Mouse (Mus musculus) ES-E14 (cell line): Measurements from ENCODE around the gene Arhgap23. TPM values are rescaled to one million over a fixed set of nuclear protein-coding genes. Genes with fewer than 3 reads are reported as not detected.

ENCODE experiments used
- DNase-seq: peaks from one replicate; pipeline ENCODE4 v3.0.0-alpha.2; 2013; ENCODE audit warnings: low read depth, low spot score
- H3K27ac ChIP-seq: 2 replicates; pipeline ENCODE4 v1.5.1; 2012; ENCODE audit warnings: low read depth, mild to moderate bottlenecking, low read length, moderate library complexity, mixed read lengths; ENCODE audit not compliant: poor library complexity, insufficient read depth, severe bottlenecking
- H3K36me3 ChIP-seq: 2 replicates; pipeline ENCODE4 v1.6.1; 2012; ENCODE audit warnings: mild to moderate bottlenecking, low read length, moderate library complexity, mixed read lengths; ENCODE audit not compliant: control insufficient read depth, poor library complexity, insufficient read depth, severe bottlenecking
- H3K4me1 ChIP-seq, 2 experiments: fragments of 150-350 bp in 1 of 2; sonication (generic) in 1 of 2; 2 replicates each; pipeline ENCODE4 v1.6.1; 2012; ENCODE audit warnings: low read length in 2 of 2, mild to moderate bottlenecking in 1 of 2, mixed read lengths in 1 of 2; ENCODE audit not compliant: control insufficient read depth in 2 of 2, insufficient read depth in 2 of 2, poor library complexity in 1 of 2
- H3K4me3 ChIP-seq, 2 experiments: fragments of 150-350 bp in 1 of 2; sonication (generic) in 1 of 2; 2 replicates each; pipeline ENCODE4 v1.5.1; 2012; ENCODE audit warnings: low read length in 2 of 2, low read depth in 1 of 2, mild to moderate bottlenecking in 1 of 2, mixed read lengths in 1 of 2; ENCODE audit not compliant: insufficient read depth in 1 of 2, poor library complexity in 1 of 2, severe bottlenecking in 1 of 2
- H3K9ac ChIP-seq: 2 replicates; pipeline ENCODE4 v1.6.1; 2012; ENCODE audit warnings: low read depth, mild to moderate bottlenecking, low read length, mixed read lengths; ENCODE audit not compliant: poor library complexity, insufficient read depth, severe bottlenecking
- H3K9me3 ChIP-seq: fragments of 150-350 bp; sonication (generic); 2 replicates; pipeline ENCODE4 v1.6.1; 2012; ENCODE audit warnings: low read depth, mild to moderate bottlenecking, low read length; ENCODE audit not compliant: control insufficient read depth, insufficient read depth
- CHD2 ChIP-seq: IDR thresholded peaks from 2 replicates; pipeline ENCODE4 v1.6.1; 2014; ENCODE audit warnings: mild to moderate bottlenecking, low read depth, low read length, inconsistent platforms
- HCFC1 ChIP-seq: IDR thresholded peaks from 2 replicates; pipeline ENCODE4 v1.6.1; 2012; ENCODE audit warnings: low read length, inconsistent platforms, borderline replicate concordance; ENCODE audit not compliant: insufficient read depth
- MAFK ChIP-seq: IDR thresholded peaks from 2 replicates; pipeline ENCODE4 v1.6.1; 2014; ENCODE audit warnings: mild to moderate bottlenecking, low read depth, low read length, inconsistent platforms; ENCODE audit not compliant: insufficient read depth
- ZC3H11A ChIP-seq: IDR thresholded peaks from 2 replicates; pipeline ENCODE4 v1.6.1; 2012; ENCODE audit warnings: low read depth, mild to moderate bottlenecking, inconsistent platforms, low read length, borderline replicate concordance
- ZNF384 ChIP-seq: IDR thresholded peaks from 2 replicates; pipeline ENCODE4 v1.6.1; 2012; ENCODE audit warnings: low read depth, low read length, inconsistent platforms
- in situ Hi-C, 2 experiments: fragments of 600-800 bp; cut with MboI; formaldehyde crosslinking; loops; one replicate each; pipeline ENCODE4 v1.15.1; 2025; ENCODE audit warnings: low sequenced_read_pairs in 2 of 2, inconsistent platforms in 1 of 2; ENCODE audit not compliant: unreplicated experiment in 2 of 2
- total RNA-seq: library from RNA; depleted of rRNA; stranded (reverse); fragments of 300-350 nt; gene quantifications from 2 replicates; pipeline ENCODE4 v1.2.3, GENCODE M21; 2012

The Arhgap23 gene
- total RNA-seq, 1 experiment: 22.6 TPM

DNA sequence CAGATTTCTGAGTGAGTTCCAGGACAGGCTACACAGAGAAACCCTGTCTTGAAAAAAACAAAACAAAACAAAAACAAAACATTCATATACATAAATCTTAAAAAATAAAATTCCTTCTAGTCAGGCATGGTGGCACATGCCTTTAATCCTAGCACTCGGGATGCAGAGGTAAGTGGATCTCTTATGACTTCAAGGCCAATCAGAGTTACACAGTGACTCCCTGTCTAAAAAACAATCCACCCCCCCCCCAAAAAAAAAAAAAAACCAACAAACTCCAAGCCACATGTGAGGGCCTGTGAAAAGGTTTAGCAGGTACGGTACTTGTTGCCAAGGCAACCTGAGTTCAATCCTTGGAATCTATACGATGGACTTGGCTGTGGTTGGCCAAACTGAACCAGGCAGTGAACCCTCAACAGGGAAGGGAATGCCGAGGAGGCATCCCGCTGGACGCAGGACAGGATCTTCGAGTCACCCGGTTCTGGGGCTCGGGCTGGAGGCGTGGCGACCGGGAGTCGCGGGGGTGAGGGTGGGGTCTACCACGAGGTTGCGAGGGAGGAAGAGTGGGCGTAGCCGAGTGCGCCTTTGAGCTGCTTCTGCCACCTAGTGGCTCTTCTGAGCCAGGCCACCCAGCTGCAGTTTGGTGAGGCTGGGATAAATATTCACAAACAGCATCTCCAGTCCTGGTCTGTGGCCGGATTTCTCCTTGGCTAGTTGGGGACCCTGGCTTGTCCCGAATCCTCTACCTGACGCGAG lies 15.2 kb upstream of the Arhgap23 start:
- H3K9me3 ChIP-seq: no peaks in the 10 kb centered on the region
- TF ChIP-seq CHD2 (no peak), ZNF384 (peak; percentile 95)
- DNase-seq: peak; percentile 87
- no peaks in the 10 kb centered on the region for H3K36me3 ChIP-seq
- H3K27ac ChIP-seq: peak overlapping the region; percentile 54
- peak overlapping the region; percentile 42 to 56; a peak in 3 of 4 replicates for H3K4me3 ChIP-seq
- peak overlapping the region; percentile 58 for H3K9ac ChIP-seq
- H3K4me1 ChIP-seq: peaks cover 7 to 11% of the 10 kb centered on the region in 2 experiments; a peak in 3 of 4 replicates
- in situ Hi-C loops: no loop called here

- in situ Hi-C loops: no loop called here
- no peak for DNase-seq
- Histone ChIP-seq H3K9ac (no peak overlapping the region), H3K4me1 (peaks cover 7 to 15% of the 10 kb centered on the region in 2 experiments), H3K27ac (no peak overlapping the region), H3K36me3 (no peaks in the 10 kb centered on the region), H3K4me3 (peak overlapping the region in 1 of 2 experiments; percentile 8; a peak in 1 of 4 replicates), H3K9me3 (no peaks in the 10 kb centered on the region)
- TF ChIP-seq CHD2 (no peak), HCFC1 (no peak), ZNF384 (no peak), MAFK (no peak), ZC3H11A (no peak)
These were observed 14.3 kb upstream of the Arhgap23 start for GRCm38 (mm10) chr11:97401082-97401481.

GRCm38 (mm10) chr11:97401686-97402435 lies 13.5 kb upstream of the Arhgap23 start:
- Histone ChIP-seq H3K4me3 (no peak overlapping the region), H3K27ac (no peak overlapping the region), H3K4me1 (peaks cover 7 to 11% of the 10 kb centered on the region in 2 experiments; a peak in 3 of 4 replicates), H3K36me3 (no peaks in the 10 kb centered on the region), H3K9me3 (no peaks in the 10 kb centered on the region), H3K9ac (no peak overlapping the region)
- TF ChIP-seq MAFK (no peak), ZNF384 (no peak), HCFC1 (no peak), ZC3H11A (no peak), CHD2 (no peak)
- in situ Hi-C loops: no loop called here
- no peak for DNase-seq

DNA sequence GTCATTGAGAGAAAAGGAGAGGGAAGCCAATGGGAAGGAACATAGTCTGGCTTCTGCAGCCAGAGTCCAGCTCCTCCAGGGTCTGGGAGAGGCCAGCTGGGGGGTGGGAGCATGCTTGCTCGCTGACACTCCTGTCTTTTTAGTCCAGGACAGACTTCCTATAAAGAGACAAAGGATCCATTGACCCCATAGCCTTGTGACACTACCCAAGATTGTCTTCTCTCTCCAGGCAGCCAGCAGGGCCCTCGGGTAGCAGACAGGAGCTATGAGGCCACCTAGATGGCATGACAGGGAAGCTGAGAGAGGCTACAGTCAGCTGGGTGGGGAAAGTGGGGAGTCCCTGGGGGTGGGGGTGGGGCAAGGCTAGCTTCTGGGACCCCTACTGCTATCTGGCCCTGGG lies 12.6 kb upstream of the Arhgap23 start:
- peaks cover 7 to 17% of the 10 kb centered on the region in 2 experiments for H3K4me1 ChIP-seq
- H3K9ac ChIP-seq: no peak overlapping the region
- H3K27ac ChIP-seq: no peak overlapping the region
- H3K9me3 ChIP-seq: no peaks in the 10 kb centered on the region
- in situ Hi-C loops: no loop called here
- TF ChIP-seq MAFK: no peak
- TF ChIP-seq ZNF384: no peak
- TF ChIP-seq ZC3H11A: no peak
- no peak for TF ChIP-seq HCFC1
- no peak for TF ChIP-seq CHD2
- H3K36me3 ChIP-seq: no peaks in the 10 kb centered on the region
- DNase-seq: no peak
- H3K4me3 ChIP-seq: no peak overlapping the region
